Mouse (Mus musculus) embryonic facial prominence, embryonic 10.5 days (tissue): ENCODE results near the gene Sparc. TPM values are rescaled to one million over a fixed set of nuclear protein-coding genes. Genes with fewer than 3 reads are reported as not detected.

Experiments
- DNase-seq: peaks from one replicate; pipeline ENCODE4 v3.0.0-alpha.2; 2017; ENCODE audit warnings: low spot score
- H3K27ac ChIP-seq: fragments of 300-500 bp; sonication (generic); replicated peaks from 2 replicates; pipeline ENCODE4 v1.5.1; 2016; ENCODE audit warnings: mild to moderate bottlenecking
- H3K27me3 ChIP-seq: fragments of 300-500 bp; sonication (generic); replicated peaks from 2 replicates; pipeline ENCODE4 v1.6.1; 2016; ENCODE audit warnings: low read depth, mild to moderate bottlenecking; ENCODE audit not compliant: poor library complexity, severe bottlenecking
- H3K36me3 ChIP-seq: fragments of 300-500 bp; sonication (generic); replicated peaks from 2 replicates; pipeline ENCODE4 v1.6.1; 2016; ENCODE audit warnings: mild to moderate bottlenecking, moderate library complexity
- H3K4me1 ChIP-seq: fragments of 300-500 bp; sonication (generic); 2 replicates; pipeline ENCODE4 v1.6.1; 2016
- H3K4me3 ChIP-seq: fragments of 300-500 bp; sonication (generic); 2 replicates; pipeline ENCODE4 v1.5.1; 2016; ENCODE audit warnings: mild to moderate bottlenecking, moderate library complexity
- H3K9me3 ChIP-seq: fragments of 300-500 bp; sonication (generic); 2 replicates; pipeline ENCODE4 v1.6.1; 2016; ENCODE audit warnings: mild to moderate bottlenecking
- WGBS: fragments of 180-500 bp; shearing (Covaris S2); methylation state at CpG from one replicate; pipeline ENCODE4 v1.1.7; 2016; 5-methylcytosine and 5-hydroxymethylcytosine counted together
- polyA plus RNA-seq: library from polyadenylated mRNA; unstranded; fragments of >200 nt; fragmentation: Nextera tagmentation; extraction: Ambion mirVana; gene quantifications from 2 replicates; pipeline ENCODE4 v1.2.1, GENCODE M21; 2016

The Sparc gene
- 269 and 310 TPM in 2 replicates for polyA plus RNA-seq

DNA sequence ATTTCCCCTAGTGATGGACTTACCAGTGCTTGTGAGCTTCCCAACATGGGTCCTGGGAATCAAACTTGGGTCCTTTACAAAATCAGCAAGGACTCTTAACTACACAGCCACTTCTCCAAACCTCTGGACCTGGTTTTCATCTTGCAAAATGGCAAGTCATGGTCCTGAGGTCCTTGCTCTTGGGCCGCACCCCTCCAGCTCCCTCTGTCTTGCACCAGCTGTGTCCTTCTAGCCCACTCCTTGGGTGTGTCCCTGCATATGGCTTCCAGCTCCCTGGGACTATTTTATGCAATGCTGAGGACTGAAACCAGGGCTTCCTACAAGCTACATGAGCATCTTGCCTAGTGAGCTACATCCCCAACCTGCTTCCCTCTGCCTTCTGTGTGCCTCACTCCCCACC, at the start of gene Sparc:
Sparc (minus strand) TSS at position 206 of the 400 bp plus-strand sequence.
- Histone ChIP-seq H3K4me3 (no peak within 1 kb of the TSS), H3K4me1 (peaks cover 62% of the 10 kb centered on the region), H3K36me3 (no peaks in the 10 kb centered on the region), H3K27me3 (peaks cover 7% of the 10 kb centered on the region; the same call in 1 of the 2 replicates), H3K9me3 (no peaks in the 10 kb centered on the region), H3K27ac (peak within 1 kb of the TSS; percentile 58)
- DNase-seq, result no peak
- 94% methylated on average over 1 of the region's 1 CpGs for WGBS

DNA sequence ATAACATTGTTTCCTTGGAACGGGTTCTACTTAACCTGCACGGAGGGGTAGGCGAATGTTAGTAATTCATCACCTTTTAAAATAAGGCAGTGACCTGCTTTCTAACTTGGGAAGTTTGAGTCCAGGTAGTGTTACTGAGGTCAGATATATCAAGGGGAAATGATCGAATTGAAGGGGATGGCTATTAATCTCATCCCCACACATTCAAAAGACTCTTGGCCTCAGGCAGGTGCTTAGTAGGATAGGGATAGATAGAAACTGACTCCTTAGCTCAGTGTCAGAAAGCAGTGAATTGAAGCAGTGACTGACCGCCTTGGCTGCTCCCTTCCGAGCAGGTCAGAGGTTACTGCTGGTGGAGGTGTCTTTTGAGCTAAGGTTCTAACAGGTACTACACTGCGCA, 48.5 kb upstream of the Sparc start:
- Histone ChIP-seq H3K4me3 (peak overlapping the region; percentile 89), H3K36me3 (peaks cover 52% of the 10 kb centered on the region), H3K27ac (no peak overlapping the region), H3K4me1 (peaks cover 23% of the 10 kb centered on the region), H3K9me3 (no peaks in the 10 kb centered on the region), H3K27me3 (no peaks in the 10 kb centered on the region)
- WGBS, result 94% methylated on average over 7 of the region's 7 CpGs
- DNase-seq, result no peak

DNA sequence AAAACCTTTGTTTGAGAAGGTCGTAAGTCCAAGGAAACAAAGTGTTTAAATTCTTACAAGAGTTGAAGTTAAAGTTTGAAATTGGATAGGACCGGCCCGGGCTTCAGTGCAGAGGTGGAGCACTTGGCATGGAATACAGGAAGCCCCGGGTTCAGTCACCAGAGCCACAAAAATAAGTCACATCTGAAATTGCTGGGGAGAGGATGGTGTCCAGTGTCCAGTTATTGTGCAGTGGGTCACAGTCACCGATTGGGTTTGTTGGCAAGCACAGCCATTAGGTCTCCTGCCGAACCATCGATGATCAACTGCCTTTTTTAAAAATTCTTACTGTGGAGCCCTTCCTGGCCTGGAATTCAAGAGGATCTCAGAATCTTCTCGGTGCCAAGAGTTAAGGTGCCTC, 47.8 kb upstream of the Sparc start:
- Histone ChIP-seq H3K27me3 (no peaks in the 10 kb centered on the region), H3K27ac (peak overlapping the region; percentile 97)
- 61% methylated on average over 8 of the region's 8 CpGs for WGBS

GRCm38 (mm10) chr11:55469923-55470691, 47.1 kb upstream of the Sparc start:
- WGBS, result 1% methylated on average over 46 of the region's 46 CpGs
- Histone ChIP-seq H3K27ac (peak overlapping the region; percentile 97), H3K9me3 (no peaks in the 10 kb centered on the region), H3K4me1 (peaks cover 23% of the 10 kb centered on the region), H3K36me3 (peaks cover 42% of the 10 kb centered on the region), H3K27me3 (no peaks in the 10 kb centered on the region), H3K4me3 (peak overlapping the region; percentile 89)
- peak; percentile 62 for DNase-seq

More for the DNA sequence above, 47.8 kb upstream of the Sparc start:
- Histone ChIP-seq H3K36me3 (peaks cover 45% of the 10 kb centered on the region), H3K4me3 (peak overlapping the region; percentile 89), H3K9me3 (no peaks in the 10 kb centered on the region), H3K4me1 (peaks cover 23% of the 10 kb centered on the region)
- no peak for DNase-seq

DNA sequence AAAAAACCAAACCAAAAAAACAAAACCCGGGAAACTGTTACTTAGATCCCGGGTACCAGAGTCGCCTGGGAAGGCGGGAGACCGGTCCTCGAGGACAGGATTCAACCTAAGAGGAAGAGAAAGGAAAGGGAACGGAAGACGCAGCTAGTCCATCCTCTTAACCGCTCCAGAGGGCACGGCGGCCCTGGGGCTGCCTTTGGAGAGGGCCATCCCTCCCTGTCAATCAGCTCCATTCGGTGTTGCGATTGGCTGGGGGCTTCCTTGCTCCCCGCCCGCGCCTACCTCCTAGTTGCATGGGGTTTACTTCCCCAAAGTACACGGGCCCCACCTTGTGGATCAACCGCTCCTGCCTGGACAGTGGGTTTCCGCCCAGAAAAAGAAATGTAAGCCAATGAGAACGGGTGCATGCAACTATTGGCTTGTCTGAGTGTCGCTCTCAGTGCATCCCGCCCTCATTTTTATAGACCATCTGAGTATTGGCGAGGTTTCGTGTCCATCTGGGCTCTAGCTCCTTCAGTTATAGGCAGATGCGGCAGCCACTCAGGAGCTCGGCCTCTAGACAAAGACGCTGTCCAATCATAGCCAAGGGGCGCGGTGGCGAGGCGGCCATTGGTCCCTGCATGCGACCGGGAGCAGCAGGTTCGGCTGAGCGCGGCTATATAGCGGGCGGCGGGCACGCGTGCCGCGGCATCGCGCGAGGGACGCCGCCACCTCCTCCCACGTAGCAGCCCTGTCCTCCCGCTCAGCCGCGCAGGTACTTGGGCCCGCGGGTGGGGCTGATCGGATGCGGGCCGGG, 46.3 kb upstream of the Sparc start, which contains the start of gene G3bp1:
G3bp1 (plus strand) TSS at position 638 of the 796 bp plus-strand sequence.
- H3K27ac ChIP-seq, result peak within 1 kb of the TSS; percentile 97
- no peaks in the 10 kb centered on the region for H3K27me3 ChIP-seq
- H3K36me3 ChIP-seq, result peaks cover 33% of the 10 kb centered on the region
- peak; percentile 99 for DNase-seq
- H3K4me1 ChIP-seq, result peaks cover 23% of the 10 kb centered on the region
- no peaks in the 10 kb centered on the region for H3K9me3 ChIP-seq
- under 1% methylated on average over 57 of the region's 57 CpGs for WGBS
- H3K4me3 ChIP-seq, result peak within 1 kb of the TSS; percentile 89

DNA sequence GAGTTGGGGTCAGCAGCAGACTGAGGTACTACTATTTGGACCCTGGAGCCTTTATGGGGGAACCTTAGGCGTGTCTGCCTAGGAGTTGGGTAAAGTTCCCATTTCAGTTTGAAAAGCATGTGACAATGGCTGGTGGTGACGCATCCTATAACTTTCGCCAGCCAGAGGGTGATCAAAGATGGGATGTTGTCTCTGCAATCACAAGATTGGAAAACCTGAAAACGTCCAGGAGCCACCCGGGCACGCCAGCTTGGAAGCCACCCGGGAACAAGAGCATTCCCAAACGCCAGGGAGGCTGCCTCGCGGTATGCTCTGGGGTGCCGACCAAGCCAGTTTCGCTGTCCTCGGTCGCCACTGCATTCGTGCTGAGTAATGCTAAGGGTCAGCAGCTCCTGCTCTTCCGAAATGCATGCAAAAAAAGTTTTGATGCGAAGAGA, 45.6 kb upstream of the Sparc start:
- Histone ChIP-seq H3K4me3 (peak overlapping the region; percentile 89), H3K4me1 (peaks cover 23% of the 10 kb centered on the region), H3K9me3 (no peaks in the 10 kb centered on the region), H3K27me3 (no peaks in the 10 kb centered on the region), H3K27ac (peak overlapping the region; percentile 97), H3K36me3 (peaks cover 27% of the 10 kb centered on the region)
- 4% methylated on average over 17 of the region's 17 CpGs for WGBS
- no peak for DNase-seq

- H3K4me3 ChIP-seq, result peak overlapping the region; percentile 89
Observed at GRCm38 (mm10) chr11:55468012-55468411, 45.0 kb upstream of the Sparc start.

GRCm38 (mm10) chr11:55465177-55465576, 42.2 kb upstream of the Sparc start:
- no peaks in the 10 kb centered on the region for H3K27me3 ChIP-seq
- DNase-seq, result no peak
- no peak overlapping the region for H3K27ac ChIP-seq
- H3K9me3 ChIP-seq, result no peaks in the 10 kb centered on the region
- WGBS, result 91% methylated on average over 3 of the region's 3 CpGs
- H3K4me3 ChIP-seq, result no peak overlapping the region
- H3K36me3 ChIP-seq, result no peaks in the 10 kb centered on the region
- peaks cover 20% of the 10 kb centered on the region for H3K4me1 ChIP-seq

More at GRCm38 (mm10) chr11:55468012-55468411, 45.0 kb upstream of the Sparc start:
- Histone ChIP-seq H3K36me3 (peaks cover 21% of the 10 kb centered on the region), H3K4me1 (peaks cover 20% of the 10 kb centered on the region), H3K27ac (peak overlapping the region; percentile 97), H3K9me3 (no peaks in the 10 kb centered on the region), H3K27me3 (no peaks in the 10 kb centered on the region)
- 73% methylated on average over 10 of the region's 10 CpGs for WGBS
- no peak for DNase-seq

DNA sequence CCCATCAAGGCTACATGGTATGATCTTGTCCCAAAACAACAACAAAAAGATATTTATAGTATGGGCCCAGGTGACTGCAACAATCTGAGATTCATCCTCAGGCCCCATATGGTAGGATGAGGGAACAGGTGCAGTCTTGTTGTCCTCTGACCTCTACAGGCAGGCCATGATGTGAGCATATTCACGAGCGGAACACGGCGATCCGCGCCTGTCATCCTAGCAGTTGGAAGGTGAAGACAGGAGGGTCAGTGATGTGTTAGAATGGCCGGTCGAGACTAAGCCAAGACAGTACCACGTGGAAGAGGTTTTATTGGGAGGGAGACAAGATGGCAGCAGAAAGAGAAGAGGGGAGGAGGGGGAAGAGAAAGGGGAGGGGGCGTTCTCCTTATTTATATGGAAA, 41.7 kb upstream of the Sparc start:
- 85% methylated on average over 10 of the region's 10 CpGs for WGBS
- DNase-seq, result no peak
- Histone ChIP-seq H3K36me3 (no peaks in the 10 kb centered on the region), H3K4me1 (peaks cover 25% of the 10 kb centered on the region), H3K4me3 (no peak overlapping the region), H3K27ac (no peak overlapping the region), H3K27me3 (no peaks in the 10 kb centered on the region), H3K9me3 (no peaks in the 10 kb centered on the region)

GRCm38 (mm10) chr11:55462149-55462548, 39.2 kb upstream of the Sparc start:
- WGBS, result 96% methylated on average over 9 of the region's 9 CpGs
- H3K27me3 ChIP-seq, result no peaks in the 10 kb centered on the region
- H3K4me1 ChIP-seq, result peaks cover 31% of the 10 kb centered on the region
- no peak for DNase-seq
- H3K36me3 ChIP-seq, result peaks cover 7% of the 10 kb centered on the region; the same call in 1 of the 2 replicates
- no peak overlapping the region for H3K4me3 ChIP-seq
- H3K9me3 ChIP-seq, result no peaks in the 10 kb centered on the region
- H3K27ac ChIP-seq, result no peak overlapping the region

DNA sequence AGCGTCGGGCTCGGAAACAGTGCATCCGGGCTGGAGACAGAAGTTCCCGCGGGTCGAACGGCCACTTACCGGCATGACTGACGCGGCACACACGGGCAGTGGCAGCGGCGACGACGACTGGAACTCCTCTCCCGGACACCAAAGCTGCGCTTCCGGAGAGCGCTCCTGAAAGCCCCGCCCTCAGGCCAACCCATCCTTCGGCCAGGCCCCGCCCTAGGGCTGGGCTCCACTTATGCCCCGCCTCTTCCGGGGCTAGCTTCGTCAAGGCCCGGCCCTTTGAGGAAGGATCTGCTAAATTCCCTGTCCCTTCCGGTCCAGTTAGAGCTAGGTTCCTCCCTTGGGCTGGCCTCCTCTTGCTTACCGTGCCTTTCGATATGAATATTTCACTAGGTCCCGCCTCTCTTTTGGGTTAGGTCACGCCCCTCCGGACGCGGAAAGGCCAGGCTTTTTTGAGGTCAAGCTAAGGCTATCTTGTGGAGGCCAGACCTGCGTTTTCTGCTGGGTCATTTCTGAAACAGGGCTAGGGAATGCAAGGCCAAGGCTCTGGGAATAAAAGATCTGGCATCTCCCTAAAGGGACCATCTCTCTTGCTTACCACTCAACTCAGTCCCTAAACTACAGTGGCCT, 38.1 kb upstream of the Sparc start, which contains the start of gene Atox1:
Atox1 (minus strand) TSS at position 221 of the 627 bp plus-strand sequence.
- peak; percentile 96 for DNase-seq
- H3K27ac ChIP-seq, result peak within 1 kb of the TSS; percentile 84
- H3K4me3 ChIP-seq, result peak within 1 kb of the TSS; percentile 89
- peaks cover 31% of the 10 kb centered on the region for H3K4me1 ChIP-seq
- H3K27me3 ChIP-seq, result no peaks in the 10 kb centered on the region
- H3K36me3 ChIP-seq, result peaks cover 8% of the 10 kb centered on the region; the same call in 1 of the 2 replicates
- H3K9me3 ChIP-seq, result no peaks in the 10 kb centered on the region
- WGBS, result under 1% methylated on average over 36 of the region's 36 CpGs

DNA sequence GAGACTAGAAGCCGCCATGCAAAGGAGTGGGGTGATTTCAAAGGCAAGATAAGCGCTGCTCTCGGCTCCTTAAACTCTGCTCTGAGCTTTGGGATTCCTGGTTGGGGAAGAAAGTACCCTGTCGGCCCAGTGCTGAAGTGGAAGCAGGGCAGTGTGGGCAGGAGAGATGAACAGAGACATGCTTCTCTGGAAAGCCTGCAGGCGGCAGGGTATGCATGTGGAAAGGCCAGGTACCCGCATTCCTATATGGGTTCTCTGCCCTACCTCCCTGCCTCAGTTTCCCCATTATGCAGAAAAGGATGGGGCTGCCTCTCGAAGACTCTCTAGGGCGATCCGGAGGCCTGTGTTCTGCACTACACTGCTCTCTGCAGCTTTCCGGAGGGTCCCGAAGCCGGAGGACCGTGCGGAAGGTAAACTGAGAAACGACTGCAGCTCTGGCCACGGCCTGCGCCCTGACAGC, 37.6 kb upstream of the Sparc start:
- no peak for DNase-seq
- Histone ChIP-seq H3K4me1 (peaks cover 31% of the 10 kb centered on the region), H3K4me3 (peak overlapping the region; percentile 89), H3K36me3 (peaks cover 8% of the 10 kb centered on the region; the same call in 1 of the 2 replicates), H3K9me3 (no peaks in the 10 kb centered on the region), H3K27me3 (no peaks in the 10 kb centered on the region), H3K27ac (peak overlapping the region; percentile 84)
- WGBS, result 1% methylated on average over 17 of the region's 17 CpGs
